Mouse (Mus musculus) liver, embryonic 16.5 days (tissue): ENCODE data around the gene Galns. TPM values are rescaled to one million over a fixed set of nuclear protein-coding genes. Genes with fewer than 3 reads are reported as not detected.

Experiments used
- ATAC-seq: fragments of 200-750 bp; cut with Nextera tagmentation; 2 replicates; pipeline ENCODE4 v1.8.0; 2017; ENCODE audit warnings: low read depth, mild to moderate bottlenecking, moderate number of reproducible peaks, moderate library complexity
- H3K27ac ChIP-seq: fragments of 300-500 bp; sonication (generic); 2 replicates; pipeline ENCODE4 v1.5.1; 2014; ENCODE audit warnings: mild to moderate bottlenecking, low read length
- H3K27me3 ChIP-seq: fragments of 300-500 bp; sonication (generic); 2 replicates; pipeline ENCODE4 v1.6.1; 2014; ENCODE audit warnings: low read depth, low read length, mixed read lengths; ENCODE audit not compliant: control insufficient read depth, insufficient read depth
- H3K36me3 ChIP-seq: fragments of 300-500 bp; sonication (generic); 2 replicates; pipeline ENCODE4 v1.6.1; 2014; ENCODE audit warnings: mild to moderate bottlenecking; ENCODE audit not compliant: control insufficient read depth, insufficient read depth
- H3K4me1 ChIP-seq: fragments of 300-500 bp; sonication (generic); 2 replicates; pipeline ENCODE4 v1.6.1; 2014; ENCODE audit warnings: low read depth, low read length, mixed read lengths; ENCODE audit not compliant: control insufficient read depth
- H3K4me2 ChIP-seq: fragments of 300-500 bp; sonication (generic); 2 replicates; pipeline ENCODE4 v1.6.1; 2014; ENCODE audit warnings: low read depth, low read length, mixed read lengths
- H3K4me3 ChIP-seq: fragments of 300-500 bp; sonication (generic); 2 replicates; pipeline ENCODE4 v1.5.1; 2014; ENCODE audit warnings: low read depth, mild to moderate bottlenecking, low read length
- H3K9ac ChIP-seq: fragments of 300-500 bp; sonication (generic); 2 replicates; pipeline ENCODE4 v1.6.1; 2014; ENCODE audit warnings: low read depth, low read length
- H3K9me3 ChIP-seq: fragments of 300-500 bp; sonication (generic); replicated peaks from 2 replicates; pipeline ENCODE4 v1.6.1; 2016; ENCODE audit warnings: low read length; ENCODE audit not compliant: control insufficient read depth
- WGBS: fragments of 180-500 bp; shearing (Covaris S2); extraction: QIAGEN DNeasy Blood & Tissue Kit; methylation state at CpG from one replicate; pipeline ENCODE4 v1.1.7; 2014; ENCODE audit not compliant: insufficient replicate concordance; 5-methylcytosine and 5-hydroxymethylcytosine counted together
- polyA plus RNA-seq: library from polyadenylated mRNA; unstranded; fragments of >200 nt; fragmentation: Nextera tagmentation; extraction: Ambion mirVana; gene quantifications from 2 replicates; pipeline ENCODE4 v1.2.1, GENCODE M21; 2015

Gene Galns
- polyA plus RNA-seq, 1 experiment from 2014 or later = 8.6 TPM

- H3K4me1 ChIP-seq = peaks cover 76% of the 10 kb centered on the region
Observed at GRCm38 (mm10) chr8:122546811-122547453, 64.3 kb downstream of the Galns start.

GRCm38 (mm10) chr8:122546066-122546755 lies 65.1 kb downstream of the Galns start:
- Histone ChIP-seq H3K9me3 (no peaks in the 10 kb centered on the region), H3K4me2 (peak overlapping the region; percentile 95), H3K36me3 (peaks cover 7% of the 10 kb centered on the region; the same call in 1 of the 2 replicates), H3K27me3 (no peaks in the 10 kb centered on the region), H3K9ac (peak overlapping the region; percentile 91), H3K4me1 (peaks cover 80% of the 10 kb centered on the region), H3K4me3 (peak overlapping the region; percentile 82), H3K27ac (peak overlapping the region; percentile 96)
- ATAC-seq = peak; percentile 81
- WGBS = 37% methylated on average over 7 of the region's 7 CpGs

More at GRCm38 (mm10) chr8:122546811-122547453, 64.3 kb downstream of the Galns start:
- H3K4me3 ChIP-seq = peak overlapping the region; percentile 82
- H3K9me3 ChIP-seq = no peaks in the 10 kb centered on the region
- peak overlapping the region; percentile 91 for H3K9ac ChIP-seq
- no peak for ATAC-seq
- H3K27me3 ChIP-seq = no peaks in the 10 kb centered on the region
- WGBS = 51% methylated on average over 24 of the region's 24 CpGs
- H3K4me2 ChIP-seq = peak overlapping the region; percentile 95
- H3K36me3 ChIP-seq = peaks cover 7% of the 10 kb centered on the region; the same call in 1 of the 2 replicates
- peak overlapping the region; percentile 96 for H3K27ac ChIP-seq

GRCm38 (mm10) chr8:122544138-122544537 lies 67.1 kb downstream of the Galns start:
- peak overlapping the region; percentile 23; the same call in 1 of the 2 replicates for H3K27ac ChIP-seq
- H3K36me3 ChIP-seq = peaks cover 7% of the 10 kb centered on the region; the same call in 1 of the 2 replicates
- H3K4me1 ChIP-seq = peaks cover 85% of the 10 kb centered on the region

GRCm38 (mm10) chr8:122538310-122539076 lies 72.8 kb downstream of the Galns start:
- H3K9ac ChIP-seq = peak overlapping the region; percentile 73
- WGBS = 47% methylated on average over 9 of the region's 9 CpGs
- H3K4me1 ChIP-seq = peaks cover 72% of the 10 kb centered on the region
- no peaks in the 10 kb centered on the region for H3K36me3 ChIP-seq
- H3K27me3 ChIP-seq = no peaks in the 10 kb centered on the region
- no peaks in the 10 kb centered on the region for H3K9me3 ChIP-seq
- peak overlapping the region; percentile 39; the same call in 1 of the 2 replicates for H3K4me3 ChIP-seq
- H3K27ac ChIP-seq = peak overlapping the region; percentile 98
- ATAC-seq = peak; percentile 28
- H3K4me2 ChIP-seq = peak overlapping the region; percentile 81

More at GRCm38 (mm10) chr8:122544138-122544537, 67.1 kb downstream of the Galns start:
- no peak overlapping the region for H3K9ac ChIP-seq
- no peak for ATAC-seq
- H3K27me3 ChIP-seq = no peaks in the 10 kb centered on the region
- no peak overlapping the region for H3K4me2 ChIP-seq
- H3K9me3 ChIP-seq = no peaks in the 10 kb centered on the region
- no peak overlapping the region for H3K4me3 ChIP-seq
- WGBS = 75% methylated on average over 8 of the region's 8 CpGs

- WGBS = 18% methylated on average over 2 of the region's 2 CpGs
- no peaks in the 10 kb centered on the region for H3K27me3 ChIP-seq
- H3K36me3 ChIP-seq = no peaks in the 10 kb centered on the region
- H3K4me1 ChIP-seq = peaks cover 68% of the 10 kb centered on the region
- peak overlapping the region; percentile 39 for H3K4me3 ChIP-seq
- H3K9ac ChIP-seq = peak overlapping the region; percentile 73
- H3K4me2 ChIP-seq = peak overlapping the region; percentile 81
- H3K9me3 ChIP-seq = no peaks in the 10 kb centered on the region
- H3K27ac ChIP-seq = peak overlapping the region; percentile 98
- ATAC-seq = peak; percentile 94
Observed at GRCm38 (mm10) chr8:122537812-122538211, 73.5 kb downstream of the Galns start.

GRCm38 (mm10) chr8:122537033-122537432 lies 74.2 kb downstream of the Galns start:
- Histone ChIP-seq H3K4me3 (peak overlapping the region; percentile 39), H3K9ac (peak overlapping the region; percentile 73), H3K36me3 (0 out of 2 replicates have a peak, but pooled peaks cover 1% of the 10 kb centered on the region), H3K4me2 (peak overlapping the region; percentile 81), H3K27ac (peak overlapping the region; percentile 98), H3K4me1 (peaks cover 63% of the 10 kb centered on the region), H3K9me3 (no peaks in the 10 kb centered on the region), H3K27me3 (no peaks in the 10 kb centered on the region)
- ATAC-seq = peak; percentile 12; the same call in 1 of the 2 replicates
- WGBS = 33% methylated on average over 6 of the region's 6 CpGs

GRCm38 (mm10) chr8:122531312-122531711 lies 80.0 kb downstream of the Galns start:
- 0 out of 2 replicates have a peak, but pooled peaks cover 2% of the 10 kb centered on the region for H3K36me3 ChIP-seq
- WGBS = 81% methylated on average over 8 of the region's 8 CpGs
- no peaks in the 10 kb centered on the region for H3K9me3 ChIP-seq
- H3K4me2 ChIP-seq = no peak overlapping the region
- H3K9ac ChIP-seq = no peak overlapping the region
- H3K4me3 ChIP-seq = no peak overlapping the region
- peaks cover 33% of the 10 kb centered on the region for H3K4me1 ChIP-seq
- H3K27ac ChIP-seq = peak overlapping the region; percentile 56
- H3K27me3 ChIP-seq = no peaks in the 10 kb centered on the region
- ATAC-seq = peak; percentile 14; the same call in 1 of the 2 replicates

GRCm38 (mm10) chr8:122529159-122529558 lies 82.1 kb downstream of the Galns start:
- Histone ChIP-seq H3K9ac (no peak overlapping the region), H3K36me3 (0 out of 2 replicates have a peak, but pooled peaks cover 2% of the 10 kb centered on the region), H3K27ac (no peak overlapping the region), H3K4me3 (no peak overlapping the region), H3K27me3 (no peaks in the 10 kb centered on the region), H3K4me1 (peaks cover 46% of the 10 kb centered on the region), H3K9me3 (no peaks in the 10 kb centered on the region), H3K4me2 (no peak overlapping the region)
- WGBS = 87% methylated on average over 4 of the region's 4 CpGs
- no peak for ATAC-seq
